In genomic region chr5:51935391-51936354, GRCm38 (mm10) we compare ENCODE assay signal across 25 mouse cellular contexts.
DNase-seq lines count a peak whose midpoint lies in the region; ATAC-seq and TF ChIP-seq lines count a peak whose summit lies in the region.
"Had no signal": no experiment of that assay in that cellular context is flagged by ENCODE, and none has a peak within 500 bp of the region (broad histone marks: within the 10 kb centered on the region; RNA-seq: fewer than 3 reads in every experiment).

No protein-coding gene starts in this region.

- DNase-seq in heart, adult 2 months = peak in 1 of 2 experiments; percentile 10
- DNase-seq in heart, postnatal 14 days = no peak
- DNase-seq in lung, embryonic 14.5 days = peak; percentile 8
- no peak for DNase-seq in lung, postnatal 14 days
- DNase-seq in brain, adult 2 months (ENCODE audit: low read depth, low spot score) = peak; percentile 27
- DNase-seq in mesoderm, embryonic 11.5 days (ENCODE audit: low read depth, low spot score) = peak; percentile 6
- DNase-seq in left cerebral cortex, adult 11 months (ENCODE audit: low spot score) = no peak
- DNase-seq: adrenal gland, adult 2 months; cerebellum, adult 18-20 months; cerebellum, postnatal 25 days; gastrocnemius, adult 2 months; kidney, postnatal 25 days; liver, embryonic 13.5 days; lung, postnatal 4 days; thymus, postnatal 25 days had no signal

- H3K27ac ChIP-seq in heart, adult 2 months = no peak overlapping the region
- H3K27ac ChIP-seq in lung, embryonic 14.5 days (ENCODE audit: low read depth) = no peak overlapping the region
- H3K27ac ChIP-seq: embryonic facial prominence, embryonic 15.5 days; gastrocnemius, adult 2 months; heart, embryonic 15.5 days; intestine, embryonic 15.5 days; layer of hippocampus, adult 2 months; liver, embryonic 13.5 days; lung, embryonic 15.5 days; midbrain, embryonic 10.5 days; stomach, embryonic 15.5 days had no signal

- TF ChIP-seq CTCF in heart, adult 2 months (IDR thresholded peaks at IDR 0.05) = peak; percentile 8; the same call in 1 of the 2 replicates
- TF ChIP-seq CTCF in lung, embryonic 14.5 days (IDR thresholded peaks at IDR 0.05; ENCODE audit: low read depth) = no peak

- TF ChIP-seq POLR2A in heart, adult 2 months (IDR thresholded peaks at IDR 0.05; ENCODE audit: insufficient read depth, low read depth, low read length) = no peak

- no peaks in the 10 kb centered on the region for H3K4me1 ChIP-seq in heart, adult 2 months (ENCODE audit: control insufficient read depth, insufficient read depth, low read length)
- no peaks in the 10 kb centered on the region for H3K4me1 ChIP-seq in lung, embryonic 14.5 days (ENCODE audit: insufficient read depth)
- H3K4me1 ChIP-seq: embryonic facial prominence, embryonic 15.5 days; heart, embryonic 15.5 days; intestine, embryonic 15.5 days; liver, embryonic 13.5 days; lung, embryonic 15.5 days; stomach, embryonic 15.5 days had no signal

- H3K9me3 ChIP-seq in lung, embryonic 14.5 days (ENCODE audit: low read depth, low read length) = no peaks in the 10 kb centered on the region
- H3K9me3 ChIP-seq: embryonic facial prominence, embryonic 15.5 days; heart, embryonic 15.5 days; intestine, embryonic 15.5 days; liver, embryonic 13.5 days; lung, embryonic 15.5 days; midbrain, embryonic 10.5 days; stomach, embryonic 15.5 days had no signal

- 78% methylated on average over 17 of the region's 17 CpGs for WGBS in heart, adult 2 months
- 66% methylated on average over 17 of the region's 17 CpGs for WGBS in lung, embryonic 14.5 days

- H3K36me3 ChIP-seq in heart, adult 2 months (ENCODE audit: control insufficient read depth, insufficient read depth, low read length) = no peaks in the 10 kb centered on the region
- no peaks in the 10 kb centered on the region for H3K36me3 ChIP-seq in lung, embryonic 14.5 days (ENCODE audit: insufficient read depth)
- H3K36me3 ChIP-seq: embryonic facial prominence, embryonic 15.5 days; G1E; heart, embryonic 15.5 days; intestine, embryonic 15.5 days; liver, embryonic 13.5 days; lung, embryonic 15.5 days; midbrain, embryonic 10.5 days; stomach, embryonic 15.5 days had no signal

- no peak for ATAC-seq in lung, embryonic 14.5 days (ENCODE audit: insufficient read depth)
- ATAC-seq: forebrain, embryonic 14.5 days; intestine, embryonic 15.5 days; Patski had no signal

- no peak overlapping the region for H3K9ac ChIP-seq in heart, adult 2 months (ENCODE audit: low read depth, low read length)
- H3K9ac ChIP-seq in lung, embryonic 14.5 days = no peak overlapping the region
- H3K9ac ChIP-seq: embryonic facial prominence, embryonic 15.5 days; heart, embryonic 15.5 days; intestine, embryonic 15.5 days; liver, embryonic 13.5 days; lung, embryonic 15.5 days; stomach, embryonic 15.5 days had no signal

- no peak for TF ChIP-seq EP300 in heart, adult 2 months (IDR thresholded peaks at IDR 0.05; ENCODE audit: insufficient read depth, low read depth, low read length)

- H3K4me2 ChIP-seq in lung, embryonic 14.5 days = no peak overlapping the region
- H3K4me2 ChIP-seq: embryonic facial prominence, embryonic 15.5 days; heart, embryonic 15.5 days; intestine, embryonic 15.5 days; liver, embryonic 13.5 days; lung, embryonic 15.5 days; stomach, embryonic 15.5 days had no signal

- no peak overlapping the region for H3K4me3 ChIP-seq in heart, adult 2 months
- no peak overlapping the region for H3K4me3 ChIP-seq in lung, embryonic 14.5 days (ENCODE audit: low read depth, low read length)
- H3K4me3 ChIP-seq: embryonic facial prominence, embryonic 15.5 days; gastrocnemius, adult 2 months; heart, embryonic 15.5 days; intestine, embryonic 15.5 days; layer of hippocampus, adult 2 months; liver, embryonic 13.5 days; lung, embryonic 15.5 days; midbrain, embryonic 10.5 days; stomach, embryonic 15.5 days had no signal

- H3K27me3 ChIP-seq in heart, adult 2 months (ENCODE audit: control insufficient read depth, insufficient read depth, low read length) = no peaks in the 10 kb centered on the region
- no peaks in the 10 kb centered on the region for H3K27me3 ChIP-seq in lung, embryonic 14.5 days (ENCODE audit: insufficient read depth, low read length)
- H3K27me3 ChIP-seq: embryonic facial prominence, embryonic 15.5 days; heart, embryonic 15.5 days; intestine, embryonic 15.5 days; liver, embryonic 13.5 days; lung, embryonic 15.5 days; Patski; stomach, embryonic 15.5 days had no signal

- intact Hi-C loops in heart, adult 2 months (cut with DNase I) = no loop called here
- intact Hi-C loops in heart, postnatal 14 days (cut with DNase I) = no loop called here

- no peaks in the 10 kb centered on the region for H3K79me2 ChIP-seq in heart, adult 2 months (replicated peaks; ENCODE audit: control insufficient read depth, insufficient read depth, low read length)

Comparison
In these comparisons a context has a peak if more than half of its experiments do, and no peak if none do; other contexts are left out.
1. DNase-seq: peak in lung, embryonic 14.5 days (single experiment), brain, adult 2 months (single experiment) and mesoderm, embryonic 11.5 days (single experiment); none in heart, postnatal 14 days (0 of 2), lung, postnatal 14 days (single experiment) and left cerebral cortex, adult 11 months (single experiment).